In genomic region chr11:46461931-46462330, GRCm38 (mm10) we compare ENCODE assay signal across 14 mouse cellular contexts. TPM values are rescaled to one million over a fixed set of nuclear protein-coding genes. Genes with fewer than 3 reads are reported as not detected.
DNase-seq lines count a peak whose midpoint lies in the region; ATAC-seq lines count a peak whose summit lies in the region.
"Had no signal": no experiment of that assay in that cellular context is flagged by ENCODE, and none has a peak within 500 bp of the region (broad histone marks: within the 10 kb centered on the region; RNA-seq: fewer than 3 reads in every experiment).

No protein-coding gene starts in this region.

- no peaks in the 10 kb centered on the region for H3K36me3 ChIP-seq in heart, embryonic 15.5 days
- H3K36me3 ChIP-seq in megakaryocyte, embryonic 14.5 days (replicated peaks; ENCODE audit: low read length), result peaks cover 67% of the 10 kb centered on the region
- H3K36me3 ChIP-seq in neural tube, embryonic 15.5 days, result no peaks in the 10 kb centered on the region
- H3K36me3 ChIP-seq: embryonic facial prominence, embryonic 12.5 days had no signal

- no peak for ATAC-seq in heart, embryonic 15.5 days (replicated peaks; ENCODE audit: insufficient number of reproducible peaks, insufficient read depth, low FRiP score, low read depth)
- no peak for ATAC-seq in neural tube, embryonic 15.5 days (ENCODE audit: low FRiP score)
- ATAC-seq: hindbrain, postnatal 0 days had no signal

- no peaks in the 10 kb centered on the region for H3K9me3 ChIP-seq in heart, embryonic 15.5 days (replicated peaks)
- H3K9me3 ChIP-seq in megakaryocyte, embryonic 14.5 days, result no peaks in the 10 kb centered on the region
- no peaks in the 10 kb centered on the region for H3K9me3 ChIP-seq in neural tube, embryonic 15.5 days (replicated peaks)
- H3K9me3 ChIP-seq: embryonic facial prominence, embryonic 12.5 days had no signal

- H3K4me3 ChIP-seq in heart, embryonic 15.5 days, result no peak overlapping the region
- H3K4me3 ChIP-seq in megakaryocyte, embryonic 14.5 days (replicated peaks), result peak overlapping the region; percentile 81
- no peak overlapping the region for H3K4me3 ChIP-seq in neural tube, embryonic 15.5 days (replicated peaks)
- H3K4me3 ChIP-seq: embryonic facial prominence, embryonic 12.5 days had no signal

- 41% methylated on average over 5 of the region's 5 CpGs for WGBS in heart, embryonic 15.5 days
- 74% methylated on average over 5 of the region's 5 CpGs for WGBS in neural tube, embryonic 15.5 days

- no peaks in the 10 kb centered on the region for H3K27me3 ChIP-seq in heart, embryonic 15.5 days
- H3K27me3 ChIP-seq in megakaryocyte, embryonic 14.5 days (replicated peaks), result no peaks in the 10 kb centered on the region
- no peaks in the 10 kb centered on the region for H3K27me3 ChIP-seq in neural tube, embryonic 15.5 days (replicated peaks)
- H3K27me3 ChIP-seq: embryonic facial prominence, embryonic 12.5 days had no signal

- DNase-seq in heart, adult 8-10 months (ENCODE audit: low spot score), result no peak
- peak; percentile 80 for DNase-seq in 416B (ENCODE audit: low read depth)
- peak; percentile 22 for DNase-seq in adrenal gland, postnatal 14 days
- DNase-seq in layer of hippocampus, adult 9-10 months (ENCODE audit: low spot score), result no peak
- no peak for DNase-seq in B cell, adult 2 months
- DNase-seq: cerebellum, adult 8-10 months; liver; midbrain, embryonic 14.5 days; thymus, adult 2 months had no signal

- H3K4me1 ChIP-seq in heart, embryonic 15.5 days (replicated peaks), result no peaks in the 10 kb centered on the region
- peaks cover 71% of the 10 kb centered on the region for H3K4me1 ChIP-seq in megakaryocyte, embryonic 14.5 days
- no peaks in the 10 kb centered on the region for H3K4me1 ChIP-seq in neural tube, embryonic 15.5 days
- H3K4me1 ChIP-seq: embryonic facial prominence, embryonic 12.5 days had no signal

- no peak overlapping the region for H3K9ac ChIP-seq in heart, embryonic 15.5 days
- H3K9ac ChIP-seq in neural tube, embryonic 15.5 days (replicated peaks), result no peak overlapping the region
- H3K9ac ChIP-seq: embryonic facial prominence, embryonic 12.5 days had no signal

- H3K4me2 ChIP-seq in heart, embryonic 15.5 days, result peak overlapping the region; percentile 30; the same call in 1 of the 2 replicates
- no peak overlapping the region for H3K4me2 ChIP-seq in neural tube, embryonic 15.5 days
- H3K4me2 ChIP-seq: embryonic facial prominence, embryonic 12.5 days had no signal

- H3K27ac ChIP-seq in heart, embryonic 15.5 days, result no peak overlapping the region
- no peak overlapping the region for H3K27ac ChIP-seq in neural tube, embryonic 15.5 days (replicated peaks)
- H3K27ac ChIP-seq: embryonic facial prominence, embryonic 12.5 days; hindbrain, postnatal 0 days had no signal

RNA-seq across cellular contexts. Expression of gene Havcr2, which starts 7.2 kb away (rescaled TPM):
- 0.06 and 0.43 TPM in 2 replicates for polyA plus RNA-seq in heart, embryonic 15.5 days (2015; fragmentation: Nextera tagmentation; extraction: Ambion mirVana)
- under 1 TPM in 3 of 4 experiments, not detected in 1; 0.19 to 0.38 (median 0.30) TPM for total RNA-seq in heart, adult 8-10 months (2022)
- 0.96 and 1.5 TPM in 2 replicates for total RNA-seq in adrenal gland, postnatal 14 days (2021)
- 2.9 TPM in 1 of 2 replicates, not detected in the other for polyA plus RNA-seq in megakaryocyte, embryonic 14.5 days (2012; ENCODE audit: insufficient read depth, low replicate concordance)
- 0.29 and 0.36 TPM in 2 replicates for polyA plus RNA-seq in neural tube, embryonic 15.5 days (2015; fragmentation: Nextera tagmentation; extraction: Ambion mirVana)

RNA-seq across cellular contexts. Expression of gene Med7, which starts 25.2 kb away (rescaled TPM):
- 44.6 and 44.7 TPM in 2 replicates for polyA plus RNA-seq in heart, embryonic 15.5 days (2015; fragmentation: Nextera tagmentation; extraction: Ambion mirVana)
- 10 to 100 TPM; 15.5 to 23.2 (median 17.7) TPM for total RNA-seq in heart, adult 8-10 months (2022)
- total RNA-seq in adrenal gland, postnatal 14 days (2021), result 31.1 and 39.6 TPM in 2 replicates
- polyA plus RNA-seq in megakaryocyte, embryonic 14.5 days (2012; ENCODE audit: insufficient read depth, low replicate concordance), result 96.5 and 121 TPM in 2 replicates
- 64.0 and 66.6 TPM in 2 replicates for polyA plus RNA-seq in neural tube, embryonic 15.5 days (2015; fragmentation: Nextera tagmentation; extraction: Ambion mirVana)

Comparison
In these comparisons a context has a peak if more than half of its experiments do, and no peak if none do; other contexts are left out.
1. DNase-seq: peak in 416B (single experiment) and adrenal gland, postnatal 14 days (single experiment); none in heart, adult 8-10 months (single experiment), layer of hippocampus, adult 9-10 months (single experiment) and B cell, adult 2 months (0 of 2).